Mouse (Mus musculus): ENCODE data around the gene Ccnyl1. TPM values are rescaled to one million over a fixed set of nuclear protein-coding genes. Genes with fewer than 3 reads are reported as not detected.
"Not testable (repeated sequence)": the region's sequence is repeated elsewhere in the genome, so short reads cannot be mapped to it uniquely, and the experiment has no call there.

Gene Ccnyl1
- total and polyA plus RNA-seq, 3 experiments, result 2.8 to 9.0 (median 5.3) TPM

GRCm38 (mm10) chr1:64641069-64641468, 49.2 kb upstream of the Ccnyl1 start:
- TF ChIP-seq POLR2A (IDR thresholded peaks at IDR 0.05; ENCODE audit: low read depth, low read length) (no peak), HCFC1 (IDR thresholded peaks at IDR 0.05; ENCODE audit: low read depth, low read length) (no peak), ZKSCAN1 (IDR thresholded peaks at IDR 0.05; ENCODE audit: borderline replicate concordance, low read depth, low read length) (no peak), RAD21 (IDR thresholded peaks at IDR 0.05; ENCODE audit: low read depth, low read length) (no peak), TBP (conservative IDR thresholded peaks at IDR 0.05; ENCODE audit: low read depth, low read length) (no peak), MAFK (IDR thresholded peaks at IDR 0.05; ENCODE audit: insufficient replicate concordance, low read length) (no peak), CHD1 (IDR thresholded peaks at IDR 0.05; ENCODE audit: low read depth, low read length) (no peak), CTCF (conservative IDR thresholded peaks at IDR 0.05 in 1 of 2, IDR thresholded peaks at IDR 0.05 in 1 of 2; ENCODE audit: low read depth in 2 of 2, low read length in 2 of 2) (no peak), MAZ (IDR thresholded peaks at IDR 0.05; ENCODE audit: low read depth, low read length) (no peak), GABPA (IDR thresholded peaks at IDR 0.05; ENCODE audit: insufficient replicate concordance, low read depth, low read length) (no peak), RCOR1 (conservative IDR thresholded peaks at IDR 0.05; ENCODE audit: low read depth, low read length) (no peak), E2F4 (IDR thresholded peaks at IDR 0.05; ENCODE audit: insufficient replicate concordance, low read depth, low read length) (no peak), JUN (IDR thresholded peaks at IDR 0.05; ENCODE audit: insufficient read depth, low read depth, low read length) (no peak)
- no peak for DNase-seq (ENCODE audit: extremely low read depth)
- Histone ChIP-seq H3K4me1 (ENCODE audit: control insufficient read depth in 1 of 2, insufficient read depth in 2 of 2) (peaks cover 0 to 2% of the 10 kb centered on the region in 2 experiments; a peak in 1 of 4 replicates), H3K79me2 (replicated peaks; ENCODE audit: control insufficient read depth, extremely low read depth, insufficient read depth, poor library complexity, severe bottlenecking) (no peaks in the 10 kb centered on the region), H3K27me3 (replicated peaks) (no peaks in the 10 kb centered on the region), H3K36me3 (replicated peaks in 1 of 2; ENCODE audit: control insufficient read depth in 1 of 2, insufficient read depth in 1 of 2, low read length in 1 of 2) (no peaks in the 10 kb centered on the region), H3K4me2 (ENCODE audit: insufficient read depth, low read depth, poor library complexity, severe bottlenecking) (no peak overlapping the region), H3K9ac (ENCODE audit: insufficient read depth, low read depth) (no peak overlapping the region), H3K27ac (ENCODE audit: insufficient read depth, low read depth) (no peak overlapping the region), H3K4me3 (replicated peaks in 1 of 3; ENCODE audit: low read depth in 2 of 3, low read length in 2 of 3, poor library complexity in 1 of 3) (no peak overlapping the region), H3K9me3 (replicated peaks; ENCODE audit: low read length) (no peaks in the 10 kb centered on the region)
- in situ Hi-C loops (cut with MboI; ENCODE audit: low pct_ligation_motif_present, low pct_unique_long_range_greater_than_20kb, low sequenced_read_pairs) (no loop called here), dilution Hi-C loops (cut with MboI; ENCODE audit: extremely low pct_ligation_motif_present, extremely low pct_unique_long_range_greater_than_20kb, low sequenced_read_pairs) (no loop called here)

DNA sequence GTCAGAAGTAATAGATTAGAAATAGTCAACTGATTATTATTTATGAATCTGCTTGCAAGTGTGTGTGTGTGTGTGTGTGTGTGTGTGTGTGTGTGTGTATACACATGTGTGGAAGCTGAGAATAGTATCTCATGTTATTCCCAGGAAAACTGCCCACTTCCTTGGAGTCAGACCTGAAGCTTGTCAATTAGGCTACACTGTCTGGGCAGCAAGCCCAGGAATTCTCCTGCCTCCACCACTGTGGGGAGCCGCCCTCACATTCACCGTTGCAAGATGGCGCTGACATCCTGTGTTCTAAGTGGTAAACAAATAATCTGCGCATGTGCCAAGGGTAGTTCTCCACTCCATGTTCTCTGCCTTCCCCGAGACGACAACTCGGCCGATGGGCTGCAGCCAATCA, 47.7 kb upstream of the Ccnyl1 start:
- H3K27me3 ChIP-seq (replicated peaks); H3K79me2 ChIP-seq (replicated peaks; ENCODE audit: control insufficient read depth, extremely low read depth, insufficient read depth, poor library complexity, severe bottlenecking); H3K27ac ChIP-seq (ENCODE audit: insufficient read depth, low read depth); H3K9me3 ChIP-seq (replicated peaks; ENCODE audit: low read length); H3K9ac ChIP-seq (ENCODE audit: insufficient read depth, low read depth); dilution Hi-C loops (cut with MboI; ENCODE audit: extremely low pct_ligation_motif_present, extremely low pct_unique_long_range_greater_than_20kb, low sequenced_read_pairs); H3K4me2 ChIP-seq (ENCODE audit: insufficient read depth, low read depth, poor library complexity, severe bottlenecking); H3K4me3 ChIP-seq (replicated peaks in 1 of 3; ENCODE audit: low read depth in 2 of 3, low read length in 2 of 3, poor library complexity in 1 of 3); DNase-seq (ENCODE audit: extremely low read depth); H3K36me3 ChIP-seq (replicated peaks in 1 of 2; ENCODE audit: control insufficient read depth in 1 of 2, insufficient read depth in 1 of 2, low read length in 1 of 2); in situ Hi-C loops (cut with MboI; ENCODE audit: low pct_ligation_motif_present, low pct_unique_long_range_greater_than_20kb, low sequenced_read_pairs); H3K4me1 ChIP-seq (ENCODE audit: control insufficient read depth in 1 of 2, insufficient read depth in 2 of 2): not testable (repeated sequence)

DNA sequence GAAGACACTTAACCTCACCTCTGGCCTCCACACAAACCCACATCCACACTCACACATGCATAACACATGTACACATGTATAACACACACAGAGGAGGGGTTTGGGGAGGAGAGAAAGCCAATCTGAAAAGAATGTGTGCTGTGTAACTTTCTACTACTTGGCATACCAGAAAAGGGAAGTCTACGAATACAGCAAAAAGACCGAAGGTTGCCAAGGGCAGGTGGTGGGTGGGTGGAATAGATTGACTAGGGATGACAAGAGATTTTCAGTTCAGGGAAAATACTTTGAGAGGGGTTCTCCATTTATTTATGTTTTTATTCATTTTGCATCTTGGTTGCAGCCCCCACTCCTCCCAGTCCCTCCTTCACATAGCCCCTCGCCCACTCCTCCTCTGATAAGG, 45.7 kb upstream of the Ccnyl1 start:
- in situ Hi-C loops (cut with MboI; ENCODE audit: low pct_ligation_motif_present, low pct_unique_long_range_greater_than_20kb, low sequenced_read_pairs), result no loop called here
- Histone ChIP-seq H3K9ac (ENCODE audit: insufficient read depth, low read depth) (no peak overlapping the region), H3K4me3 (replicated peaks in 1 of 3; ENCODE audit: low read depth in 2 of 3, low read length in 2 of 3, poor library complexity in 1 of 3) (no peak overlapping the region), H3K36me3 (replicated peaks in 1 of 2; ENCODE audit: control insufficient read depth in 1 of 2, insufficient read depth in 1 of 2, low read length in 1 of 2) (no peaks in the 10 kb centered on the region), H3K27ac (ENCODE audit: insufficient read depth, low read depth) (no peak overlapping the region), H3K79me2 (replicated peaks; ENCODE audit: control insufficient read depth, extremely low read depth, insufficient read depth, poor library complexity, severe bottlenecking) (no peaks in the 10 kb centered on the region), H3K27me3 (replicated peaks) (no peaks in the 10 kb centered on the region), H3K9me3 (replicated peaks; ENCODE audit: low read length) (no peaks in the 10 kb centered on the region), H3K4me2 (ENCODE audit: insufficient read depth, low read depth, poor library complexity, severe bottlenecking) (no peak overlapping the region), H3K4me1 (ENCODE audit: control insufficient read depth in 1 of 2, insufficient read depth in 2 of 2) (peaks cover 0 to 2% of the 10 kb centered on the region in 2 experiments; a peak in 1 of 4 replicates)
- TF ChIP-seq SMC3 (IDR thresholded peaks at IDR 0.05; ENCODE audit: low read depth, low read length) (no peak), KAT2A (IDR thresholded peaks at IDR 0.05; ENCODE audit: insufficient replicate concordance, low read length) (no peak)
- DNase-seq (ENCODE audit: extremely low read depth), result no peak
- dilution Hi-C loops (cut with MboI; ENCODE audit: extremely low pct_ligation_motif_present, extremely low pct_unique_long_range_greater_than_20kb, low sequenced_read_pairs), result no loop called here
